Mouse (Mus musculus): ENCODE measurements around the gene Rpl19. TPM values are rescaled to one million over a fixed set of nuclear protein-coding genes. Genes with fewer than 3 reads are reported as not detected.

Gene Rpl19
- total RNA-seq, 2 experiments from 2014 or later = 560 to 589 TPM

DNA sequence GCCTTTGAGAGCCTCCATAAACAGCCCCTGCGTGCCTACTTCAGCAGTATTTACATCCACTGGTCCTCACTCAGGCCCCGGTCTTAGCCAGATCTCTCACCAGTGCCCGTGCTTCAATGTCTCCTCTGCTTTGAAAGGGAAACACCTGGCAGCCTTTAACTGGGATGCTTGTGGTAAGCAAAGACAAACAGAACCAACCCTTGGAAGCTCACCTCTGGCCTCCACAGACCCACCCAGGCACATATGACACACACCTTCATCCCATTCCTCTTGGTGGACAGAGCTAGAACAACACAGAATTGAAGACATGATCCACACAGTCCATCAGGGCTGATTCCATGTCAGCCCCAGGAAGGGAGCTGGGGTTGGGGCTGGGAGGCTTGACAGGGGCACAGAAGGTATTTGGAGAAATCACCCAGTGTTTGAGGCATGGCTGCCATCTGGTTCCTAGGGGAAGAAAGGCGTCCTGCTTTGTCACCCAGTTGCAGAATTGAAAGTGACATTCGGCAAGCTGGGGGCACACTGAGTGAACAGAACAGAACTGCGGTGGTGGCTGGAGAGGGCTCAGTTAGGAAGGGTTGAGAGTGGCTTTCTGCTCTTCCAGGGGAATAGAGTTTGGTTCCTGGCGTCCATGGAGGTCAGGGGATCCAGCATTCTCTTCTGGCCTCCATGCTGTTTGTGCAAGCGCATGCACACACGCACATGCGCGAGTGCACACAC, 28.3 kb upstream of the Rpl19 start:
- no peak for DNase-seq (ENCODE audit: low spot score in 2 of 2)
- intact Hi-C loops (cut with DNase I) = no loop called here

- DNase-seq (ENCODE audit: low spot score in 2 of 2) = peak in 1 of 2 experiments; percentile 63
- intact Hi-C loops (cut with DNase I) = no loop called here
These were observed 27.5 kb upstream of the Rpl19 start for GRCm38 (mm10) chr11:97998898-97999608.

- DNase-seq (ENCODE audit: low spot score in 2 of 2) = no peak
- intact Hi-C loops (cut with DNase I) = no loop called here
These were observed 26.8 kb upstream of the Rpl19 start for GRCm38 (mm10) chr11:97999748-98000147.

DNA sequence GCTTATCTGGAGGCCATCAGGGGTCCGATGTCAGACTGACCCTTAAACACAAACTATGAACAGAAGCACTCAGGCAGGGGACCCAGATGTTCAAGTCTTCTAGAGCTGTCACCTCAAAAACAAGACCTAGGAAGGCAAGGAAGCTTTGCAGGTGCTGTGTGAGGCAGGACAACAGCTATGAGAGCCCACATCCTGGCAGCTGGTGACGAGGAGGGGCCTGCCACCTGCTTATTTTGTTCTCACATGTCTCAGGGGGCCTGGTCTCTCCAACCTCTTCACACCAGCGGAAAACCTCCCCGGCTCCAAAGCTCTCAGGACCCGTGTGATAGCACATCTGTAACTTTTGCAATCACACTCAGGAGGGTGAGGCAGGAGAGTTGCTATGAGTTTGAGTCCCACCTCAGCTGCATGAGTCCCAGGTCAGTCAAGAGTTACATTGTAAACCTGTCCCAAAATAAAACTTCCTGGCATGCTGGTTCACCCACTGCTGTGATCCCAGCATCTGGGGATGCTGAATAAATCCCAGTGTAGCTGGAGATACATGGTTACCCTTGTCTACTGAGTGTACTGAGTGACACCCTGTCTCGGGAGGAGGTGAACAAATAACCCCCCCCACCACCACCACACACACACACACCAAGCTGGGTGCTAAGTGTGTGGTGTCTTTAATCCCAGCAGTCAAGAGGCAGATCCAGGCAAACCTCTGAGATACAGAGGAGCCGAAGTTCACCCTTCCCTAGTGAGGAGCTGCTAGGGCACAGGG, 26.0 kb upstream of the Rpl19 start:
- intact Hi-C loops (cut with DNase I) = no loop called here
- DNase-seq (ENCODE audit: low spot score in 2 of 2) = no peak

- intact Hi-C loops (cut with DNase I) = no loop called here
- DNase-seq (ENCODE audit: low spot score in 2 of 2) = no peak
These were observed 25.1 kb upstream of the Rpl19 start for GRCm38 (mm10) chr11:98001351-98001824.

DNA sequence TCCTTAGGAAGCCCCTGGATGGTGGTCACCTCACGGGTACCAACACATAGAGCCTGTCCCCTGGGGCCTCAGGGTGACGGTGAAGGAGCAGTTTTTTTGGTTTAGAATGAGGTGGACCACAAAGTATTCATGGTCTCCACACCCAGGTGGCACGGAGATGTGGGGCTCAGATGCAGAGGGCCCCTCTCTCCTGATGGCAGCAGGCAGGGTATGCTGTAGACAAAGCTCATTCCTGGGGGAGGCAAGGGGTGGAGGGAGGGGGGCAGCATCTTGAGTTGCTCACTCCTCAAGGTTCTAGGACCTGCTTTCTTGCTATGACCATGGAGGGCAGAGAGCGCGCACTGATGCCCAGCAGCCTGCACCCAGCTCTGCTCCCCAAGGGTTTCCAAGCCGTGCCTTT, 24.5 kb upstream of the Rpl19 start:
- intact Hi-C loops (cut with DNase I) = no loop called here

GRCm38 (mm10) chr11:98002627-98003026, 23.9 kb upstream of the Rpl19 start:
- intact Hi-C loops (cut with DNase I) = no loop called here
- DNase-seq (ENCODE audit: low spot score in 2 of 2) = peak; percentile 65 to 71

More for the DNA sequence above, 24.5 kb upstream of the Rpl19 start:
- DNase-seq (ENCODE audit: low spot score in 2 of 2) = no peak

DNA sequence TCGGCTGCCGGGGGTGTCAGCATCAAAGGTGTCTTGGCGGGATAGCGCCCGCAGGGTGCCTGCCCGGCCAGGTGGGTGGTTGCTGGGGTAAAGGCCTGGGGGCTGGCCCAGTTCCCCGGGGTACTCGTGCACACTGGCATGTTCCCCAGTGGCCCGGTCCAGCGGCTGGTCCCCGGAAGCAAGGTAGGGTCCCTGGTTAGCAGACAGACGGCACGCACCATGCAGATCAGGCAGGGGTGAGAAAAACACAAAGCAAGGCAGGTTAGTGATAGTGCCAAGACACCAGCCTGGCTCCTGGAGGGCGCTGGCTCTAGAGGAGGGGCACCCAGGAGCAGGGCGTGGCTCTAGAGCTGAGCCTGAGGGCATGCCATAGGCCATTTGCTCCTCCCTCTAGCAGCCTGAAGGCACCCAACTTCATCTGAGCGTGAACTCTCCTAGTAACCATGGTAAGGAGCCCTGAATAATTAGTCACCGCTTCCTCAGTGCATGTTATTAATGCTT, 23.3 kb upstream of the Rpl19 start:
- intact Hi-C loops (cut with DNase I) = no loop called here
- no peak for DNase-seq (ENCODE audit: low spot score in 2 of 2)

- intact Hi-C loops (cut with DNase I) = no loop called here
- DNase-seq (ENCODE audit: low spot score in 2 of 2) = peak; percentile 80 to 92
These were observed 22.3 kb upstream of the Rpl19 start for GRCm38 (mm10) chr11:98004161-98004560.

DNA sequence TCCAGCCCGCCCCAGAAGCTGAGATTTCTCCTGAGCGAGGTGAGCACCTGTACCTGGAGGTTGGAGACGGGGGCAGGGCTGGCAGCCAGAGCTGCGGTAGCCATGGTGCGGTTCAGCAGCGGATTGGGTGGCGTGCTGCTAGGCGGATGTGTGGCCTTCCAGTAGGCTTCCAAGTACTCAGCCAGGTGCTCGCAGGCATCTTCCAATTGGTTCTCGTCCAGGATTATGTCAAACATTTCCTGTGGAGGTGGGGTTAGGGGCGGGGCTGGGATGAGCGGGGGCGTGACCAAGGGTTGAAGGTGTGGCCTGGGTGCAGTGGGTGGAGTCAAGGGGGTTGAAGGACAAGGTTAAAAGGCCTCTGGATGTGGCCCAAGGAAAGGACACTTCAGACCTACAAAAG, 21.4 kb upstream of the Rpl19 start:
- intact Hi-C loops (cut with DNase I) = no loop called here
- no peak for DNase-seq (ENCODE audit: low spot score in 2 of 2)

DNA sequence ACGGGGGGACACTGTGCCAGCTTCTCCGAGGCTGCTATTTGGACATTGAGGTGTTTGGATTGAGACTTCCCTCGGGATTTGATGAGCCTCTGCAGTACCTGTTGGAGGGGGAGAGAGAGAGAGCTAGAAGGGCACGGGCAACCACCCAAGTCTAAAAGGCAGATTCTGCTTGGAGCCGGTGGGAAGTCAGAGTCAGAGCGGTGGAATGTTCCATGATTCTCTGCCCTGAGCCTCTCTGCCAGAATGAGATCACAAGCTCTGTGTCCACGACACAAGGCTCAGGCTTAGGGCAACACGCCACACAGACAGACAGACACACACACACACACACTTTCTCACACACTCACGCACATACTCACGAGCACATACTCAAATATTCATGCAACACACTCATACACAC, 20.8 kb upstream of the Rpl19 start:
- no peak for DNase-seq (ENCODE audit: low spot score in 2 of 2)
- intact Hi-C loops (cut with DNase I) = no loop called here

GRCm38 (mm10) chr11:98008087-98008486, 18.4 kb upstream of the Rpl19 start:
- intact Hi-C loops (cut with DNase I) = no loop called here

GRCm38 (mm10) chr11:98011716-98012115, 14.8 kb upstream of the Rpl19 start:
- intact Hi-C loops (cut with DNase I) = no loop called here
- peak in 1 of 2 experiments; percentile 76 for DNase-seq (ENCODE audit: low spot score in 2 of 2)

More at GRCm38 (mm10) chr11:98008087-98008486, 18.4 kb upstream of the Rpl19 start:
- no peak for DNase-seq (ENCODE audit: low spot score in 2 of 2)

DNA sequence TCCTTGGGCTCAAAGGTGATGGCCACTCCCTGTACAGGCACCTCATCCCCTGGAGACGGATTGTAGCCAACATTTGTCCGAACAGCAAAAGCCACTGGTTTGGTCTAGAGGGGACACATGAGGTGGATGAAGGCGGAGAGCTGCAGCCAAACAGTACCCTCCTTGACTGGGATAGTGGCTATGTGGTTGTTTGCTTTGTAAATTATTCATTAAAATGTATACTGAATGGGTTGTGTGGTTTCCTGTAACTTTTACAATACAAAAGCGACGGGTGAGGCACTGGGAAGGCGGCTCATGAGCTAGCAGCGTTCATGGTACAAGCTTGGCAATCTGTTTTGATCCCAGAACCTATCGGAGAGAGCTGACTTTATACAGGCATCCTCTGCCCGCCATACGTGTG, 13.7 kb upstream of the Rpl19 start:
- intact Hi-C loops (cut with DNase I) = no loop called here

DNA sequence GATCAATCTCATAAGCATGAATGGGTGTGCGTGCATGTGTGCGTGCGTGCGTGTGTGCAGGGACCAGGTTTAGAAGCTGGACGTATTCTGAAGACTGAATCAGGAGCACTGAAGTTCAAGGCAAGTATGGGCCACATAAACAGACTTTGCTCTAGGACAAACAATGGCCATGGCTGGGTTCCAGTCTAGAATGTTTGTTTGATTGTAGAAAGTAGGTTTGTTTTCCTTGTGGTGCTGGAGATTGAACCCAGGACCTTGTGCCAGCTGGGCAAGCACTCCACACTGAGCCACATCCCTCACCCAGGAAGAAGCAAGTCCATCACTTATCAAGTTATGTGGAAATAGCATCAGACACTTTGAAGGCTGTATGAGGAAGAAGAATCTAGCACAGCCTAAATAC, 10.3 kb upstream of the Rpl19 start:
- DNase-seq (ENCODE audit: low spot score in 2 of 2) = no peak
- intact Hi-C loops (cut with DNase I) = no loop called here

More for the DNA sequence above, 13.7 kb upstream of the Rpl19 start:
- no peak for DNase-seq (ENCODE audit: low spot score in 2 of 2)

DNA sequence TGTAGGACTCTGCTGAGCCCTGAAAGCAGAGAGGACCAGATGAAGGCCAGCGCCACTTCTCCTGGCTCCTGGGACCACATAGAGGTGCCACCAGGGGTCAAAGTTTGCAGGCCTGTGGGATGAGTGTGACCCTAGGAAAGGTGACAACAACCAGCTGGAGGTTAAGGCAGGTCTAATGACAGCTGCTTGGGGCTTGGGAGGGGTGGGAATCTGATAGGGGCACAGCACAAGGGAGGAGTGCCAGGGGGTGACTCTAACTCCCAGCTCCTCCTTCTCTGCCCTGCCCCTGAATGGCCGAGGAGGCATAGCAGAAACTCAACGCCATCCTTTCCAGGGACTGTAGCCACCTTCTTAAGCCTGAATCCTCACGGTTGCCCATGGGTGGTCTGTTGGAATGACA, 9.7 kb upstream of the Rpl19 start:
- intact Hi-C loops (cut with DNase I) = no loop called here
- DNase-seq (ENCODE audit: low spot score in 2 of 2) = no peak

GRCm38 (mm10) chr11:98018222-98018621, 8.3 kb upstream of the Rpl19 start:
- no peak for DNase-seq (ENCODE audit: low spot score in 2 of 2)
- intact Hi-C loops (cut with DNase I) = no loop called here

- intact Hi-C loops (cut with DNase I) = no loop called here
- DNase-seq (ENCODE audit: low spot score in 2 of 2) = peak; percentile 79 to 96
These were observed 7.5 kb upstream of the Rpl19 start for GRCm38 (mm10) chr11:98018858-98019641.

- intact Hi-C loops (cut with DNase I) = loop anchor here (5.0 kb wide), 1 partner anchor 182 kb away; the partner anchor contains the start of gene Cdk12
- DNase-seq (ENCODE audit: low spot score in 2 of 2) = peak in 1 of 2 experiments; percentile 58
These were observed 6.5 kb upstream of the Rpl19 start for GRCm38 (mm10) chr11:98019883-98020610.
